Mouse (Mus musculus): ENCODE measurements at regions not wholly inside any gene's neighbourhood (a gene's known extent, or its start where the extent isn't known, plus 50 kb on each side); places are given as distances from the start of the nearest gene placed in this dataset.

DNA sequence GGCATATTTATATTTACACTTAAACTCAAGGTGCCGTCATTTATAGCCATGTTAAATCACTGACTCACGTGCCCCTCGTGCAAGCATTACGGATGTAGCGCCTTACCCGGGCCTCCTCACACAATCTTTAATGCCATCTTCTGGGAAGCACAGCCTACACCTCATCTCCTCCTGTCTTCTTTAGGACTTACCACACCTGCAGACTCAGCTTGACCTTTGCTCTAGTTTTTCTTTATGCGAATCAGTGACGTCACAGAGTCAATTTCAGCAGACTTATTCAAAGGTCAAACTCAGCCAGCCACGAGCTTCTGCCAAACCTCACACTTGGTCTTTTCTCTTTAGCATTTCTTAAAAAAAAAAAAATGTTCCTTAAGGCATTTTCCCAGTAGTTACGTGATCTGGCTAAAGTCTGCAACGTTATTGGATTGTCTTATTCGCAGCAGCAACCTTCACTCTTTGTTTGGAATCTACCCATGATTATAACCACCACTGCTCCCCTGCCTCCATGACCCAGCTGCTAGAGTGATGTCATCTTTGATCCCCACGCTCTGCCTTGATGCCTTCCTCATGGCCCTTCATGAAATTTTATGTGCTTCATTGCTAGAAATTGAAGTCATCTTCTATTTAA lies 285.3 kb downstream of the Lmo7 start:
- CTCF ChIA-PET, result no interaction called here

DNA sequence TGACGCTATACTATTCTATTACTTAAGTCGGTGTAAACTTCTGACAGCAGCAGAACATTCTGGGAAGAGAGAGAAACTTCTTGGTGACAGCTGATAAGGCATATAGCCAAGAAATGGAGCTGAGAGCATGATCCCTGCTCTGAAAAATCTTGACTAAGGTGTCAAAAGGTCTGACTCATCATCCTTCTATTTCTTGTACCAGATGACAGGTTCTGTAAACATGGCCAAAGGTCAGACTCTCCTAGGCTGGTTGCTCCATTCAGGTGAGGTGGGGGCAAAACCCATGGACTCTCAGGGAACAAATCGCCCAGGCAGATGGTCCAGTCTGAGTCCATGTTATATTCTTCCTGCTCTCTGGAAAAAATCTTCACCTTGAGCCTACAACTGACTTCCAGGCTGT lies 283.5 kb downstream of the Lmo7 start:
- CTCF ChIA-PET, result no interaction called here

DNA sequence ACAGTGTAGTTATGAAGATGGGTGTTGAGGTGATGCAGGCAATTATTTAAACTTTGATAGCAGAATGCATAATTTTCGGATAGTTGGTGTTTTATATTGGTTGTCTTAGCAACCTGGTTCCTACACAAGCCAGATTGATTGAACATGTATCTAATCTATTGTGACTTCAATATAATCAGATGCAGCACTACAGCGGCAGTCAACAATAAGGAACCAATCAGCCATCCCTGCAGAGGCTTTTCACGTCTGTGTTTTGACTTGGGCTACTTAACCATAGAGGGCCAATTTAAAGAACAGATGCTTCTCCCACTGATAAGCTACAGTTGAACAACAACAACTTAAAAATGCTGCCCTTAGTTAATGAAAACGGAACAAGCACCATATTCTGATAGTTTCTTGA lies 267.8 kb downstream of the Lmo7 start:
- CTCF ChIA-PET, result no interaction called here

DNA sequence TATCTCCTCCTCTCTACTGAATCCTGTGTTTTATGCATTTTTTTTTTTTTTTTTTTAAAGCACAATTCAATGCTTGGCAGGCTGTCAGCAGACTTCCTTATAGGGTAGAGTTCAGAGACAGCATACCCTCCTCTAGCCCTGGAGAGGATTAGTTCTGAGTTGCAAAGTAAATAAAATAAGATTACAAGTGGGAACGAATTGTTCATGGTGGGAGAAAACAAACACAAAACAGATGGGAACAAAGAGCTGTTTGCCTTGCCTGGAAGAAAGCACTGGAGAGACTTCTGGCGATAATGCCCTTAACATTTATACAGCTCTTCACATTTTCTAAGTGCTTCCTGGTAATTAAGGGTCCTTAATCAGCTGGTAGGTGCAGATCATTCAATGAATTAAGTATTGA lies 254.6 kb downstream of the Lmo7 start:
- CTCF ChIA-PET, result no interaction called here
